Mouse (Mus musculus) spleen, adult 12 weeks (tissue): ENCODE measurements around the gene Zdhhc17.

Experiments used
- DNase-seq: peaks from one replicate; pipeline ENCODE4 v3.0.0; 2022; ENCODE audit warnings: low spot score

Gene Zdhhc17

GRCm38 (mm10) chr10:111005611-111006488 lies 4.1 kb downstream of the Zdhhc17 start:
- DNase-seq, result no peak

- no peak for DNase-seq
Observed at GRCm38 (mm10) chr10:111004220-111004619, 5.7 kb downstream of the Zdhhc17 start.

- DNase-seq, result no peak
Observed at GRCm38 (mm10) chr10:110999201-110999600, 10.7 kb downstream of the Zdhhc17 start.

DNA sequence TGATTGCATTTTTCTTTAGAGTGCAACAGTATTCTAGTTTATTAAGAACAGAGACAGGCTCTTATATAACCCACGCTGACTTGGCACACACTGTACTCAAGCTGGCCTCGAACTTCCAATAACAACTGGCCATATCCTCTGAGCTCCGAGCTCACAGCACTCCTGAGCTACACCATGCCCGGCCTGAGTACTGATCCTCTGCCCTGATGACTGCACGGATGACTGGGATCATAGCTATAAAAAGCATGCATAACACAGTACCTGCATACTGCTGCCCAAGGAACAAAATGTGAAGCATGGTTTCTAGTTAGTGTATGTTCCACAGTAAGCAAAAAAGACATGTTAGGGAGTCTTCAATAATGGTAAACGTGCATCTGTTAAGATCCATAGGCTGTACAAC lies 12.8 kb downstream of the Zdhhc17 start:
- no peak for DNase-seq

GRCm38 (mm10) chr10:110994761-110995160 lies 15.2 kb downstream of the Zdhhc17 start:
- no peak for DNase-seq

- no peak for DNase-seq
Observed at GRCm38 (mm10) chr10:110993249-110993648, 16.7 kb downstream of the Zdhhc17 start.

DNA sequence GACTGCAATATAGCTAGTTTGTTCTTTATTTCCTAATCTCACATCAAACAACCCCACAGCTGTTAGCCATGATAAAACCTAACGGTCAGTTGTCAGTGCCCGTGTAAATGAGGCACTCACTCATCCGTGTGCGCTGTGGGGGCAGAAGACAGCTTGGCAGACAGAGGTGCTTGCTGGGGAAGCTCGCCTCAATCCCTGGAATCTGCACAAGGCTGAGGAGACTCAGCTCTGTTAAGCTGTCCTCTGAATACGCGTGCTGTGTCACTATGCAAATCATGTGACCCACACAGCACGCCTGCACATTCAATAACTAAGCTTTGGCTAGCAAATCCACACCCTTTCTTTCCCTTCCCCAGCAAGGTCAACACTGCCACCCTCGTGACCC lies 17.9 kb downstream of the Zdhhc17 start:
- DNase-seq, result no peak

DNA sequence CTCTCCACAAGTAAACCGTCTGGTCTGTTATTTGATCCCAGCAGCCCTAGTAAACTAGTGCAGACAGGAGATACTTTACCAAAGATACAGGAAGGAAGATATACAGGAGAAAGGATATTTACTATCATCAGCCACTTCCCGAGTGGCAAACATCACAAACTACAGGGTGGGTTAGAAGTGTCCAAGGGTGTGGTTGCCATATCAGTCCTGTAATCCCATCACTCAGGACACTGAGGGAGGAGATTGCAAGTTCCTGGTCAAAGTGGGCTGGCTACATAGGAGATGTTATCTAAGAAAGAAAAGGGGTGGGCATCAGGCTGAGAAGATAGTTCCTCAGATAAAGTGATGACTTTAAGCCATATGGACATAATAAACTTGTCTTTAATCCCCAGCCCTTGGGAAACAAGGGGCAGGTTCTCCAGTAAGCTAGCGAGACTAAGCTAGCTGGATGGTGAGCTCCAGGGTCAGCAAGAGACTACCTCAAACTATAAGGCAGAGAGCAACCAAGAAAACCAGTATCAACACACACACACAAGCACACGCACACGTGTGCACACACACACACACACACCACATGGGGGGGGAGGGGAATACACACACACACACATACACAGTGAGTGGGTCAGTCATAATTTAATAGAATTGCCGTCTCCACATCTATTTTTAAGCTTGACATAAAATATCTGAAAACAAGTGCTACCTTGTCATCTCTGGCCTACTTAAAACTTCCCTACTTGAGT lies 18.5 kb downstream of the Zdhhc17 start:
- no peak for DNase-seq

DNA sequence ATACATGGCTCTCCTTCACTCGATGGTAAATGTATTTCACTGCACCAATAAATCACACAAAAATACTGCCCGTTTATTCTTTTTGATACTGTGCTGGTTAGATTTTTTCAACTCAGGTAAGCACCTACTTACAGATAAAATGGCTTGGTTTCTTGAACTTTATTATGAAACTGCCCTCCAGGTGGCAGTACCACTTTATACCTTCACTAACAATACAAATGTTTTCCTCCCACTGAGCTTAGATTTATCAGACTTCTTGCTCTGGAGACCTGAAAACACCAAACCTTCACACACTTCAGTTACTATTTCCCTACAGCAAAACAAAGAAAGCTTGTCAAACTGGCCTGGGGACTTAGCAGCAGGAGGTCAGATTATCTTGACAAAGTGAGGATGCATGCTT lies 20.2 kb downstream of the Zdhhc17 start:
- DNase-seq, result no peak

DNA sequence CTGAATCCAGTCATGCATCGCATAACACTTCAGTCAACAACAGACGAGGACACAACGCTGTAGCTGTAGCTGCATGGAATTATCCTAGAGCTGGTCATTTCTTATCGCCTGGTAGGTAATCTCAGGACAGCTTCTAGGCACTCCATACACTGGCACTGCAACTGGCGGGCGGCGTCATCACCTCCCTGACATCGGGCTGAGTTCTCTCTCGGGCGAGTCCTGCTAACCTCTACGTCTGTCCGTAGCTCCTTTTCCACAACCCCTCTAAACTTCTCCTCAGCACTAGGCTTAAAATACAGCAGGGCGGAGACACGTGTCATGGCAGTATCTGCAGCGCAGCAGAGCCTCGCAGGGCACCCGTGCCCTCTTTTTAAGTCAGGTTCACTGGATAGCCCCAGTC lies 23.3 kb downstream of the Zdhhc17 start:
- no peak for DNase-seq

GRCm38 (mm10) chr10:110982771-110983170 lies 27.2 kb downstream of the Zdhhc17 start:
- no peak for DNase-seq

DNA sequence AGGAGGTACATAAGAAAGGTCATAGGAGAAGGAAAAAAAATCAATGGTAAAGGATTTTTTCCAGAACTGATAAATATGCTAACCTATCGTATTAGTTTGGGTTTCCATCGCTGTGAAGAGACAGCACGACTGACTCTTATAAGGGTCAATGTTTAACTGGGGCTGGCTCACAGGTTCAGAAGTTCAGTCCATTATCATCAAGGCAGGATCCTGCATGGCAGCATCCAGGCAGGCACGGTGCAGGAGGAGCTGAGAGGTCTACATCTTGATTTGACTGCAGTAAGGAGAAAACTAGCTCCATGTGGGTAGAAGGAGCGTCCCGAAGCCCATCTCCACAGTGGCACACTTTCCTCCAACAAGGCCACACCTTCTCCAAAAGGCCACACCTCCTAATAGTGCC lies 29.5 kb downstream of the Zdhhc17 start:
- DNase-seq, result no peak

DNA sequence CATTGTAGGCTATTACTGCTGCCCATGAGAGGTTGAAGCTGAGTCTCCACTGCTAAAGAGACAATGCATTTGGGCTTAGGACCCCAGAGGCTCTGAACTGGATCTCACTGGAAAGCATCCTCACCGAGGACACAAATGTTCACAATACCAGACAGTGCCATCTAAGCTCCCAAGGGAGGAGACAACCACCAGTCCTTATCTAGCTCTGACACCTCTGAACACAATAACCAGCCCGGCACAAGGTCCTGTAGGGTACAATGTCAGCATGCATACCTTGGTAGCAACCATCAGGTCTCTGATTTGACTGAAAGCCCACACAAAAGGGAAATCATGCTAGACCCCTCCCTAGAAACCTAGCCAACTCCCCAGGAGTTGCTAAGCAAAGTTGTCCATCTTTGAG lies 30.5 kb downstream of the Zdhhc17 start:
- no peak for DNase-seq

DNA sequence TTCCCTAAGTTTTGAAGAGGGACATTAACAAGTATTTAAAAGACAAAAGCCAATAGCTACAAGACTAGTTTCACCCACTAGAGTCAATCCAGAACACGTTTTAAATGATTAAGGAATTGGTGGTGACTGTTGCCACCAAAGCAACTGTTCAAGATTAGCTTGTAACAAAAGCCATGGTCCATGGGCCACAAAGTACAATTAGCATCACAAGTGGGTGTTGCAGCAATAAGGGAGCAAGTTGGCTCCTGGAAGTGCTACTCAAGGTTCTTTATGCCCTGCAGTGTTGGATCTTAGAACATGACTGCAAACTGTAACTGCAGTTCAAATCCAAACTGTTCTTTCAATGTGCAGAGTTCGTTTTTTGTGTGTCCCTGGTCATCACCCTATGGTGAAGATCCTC lies 32.6 kb downstream of the Zdhhc17 start:
- no peak for DNase-seq

DNA sequence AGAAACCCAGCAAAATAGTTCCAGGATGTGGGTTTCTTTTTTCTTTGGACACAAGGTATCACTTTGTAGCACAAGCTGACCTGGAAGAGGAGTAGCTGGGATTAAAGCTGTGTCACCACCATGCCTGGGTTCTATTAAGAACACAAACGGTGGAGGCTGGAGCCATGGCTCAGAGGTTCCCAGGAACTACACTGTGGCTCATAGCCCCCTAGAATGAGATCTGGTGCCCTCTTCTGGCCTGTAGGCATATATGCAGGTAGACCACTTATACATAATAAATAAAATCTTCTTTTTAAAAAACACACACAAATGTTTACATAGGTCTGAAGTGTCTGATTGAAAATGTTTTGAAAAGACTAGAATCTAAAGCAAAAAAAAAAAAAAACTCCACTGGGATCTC lies 33.9 kb downstream of the Zdhhc17 start:
- no peak for DNase-seq

DNA sequence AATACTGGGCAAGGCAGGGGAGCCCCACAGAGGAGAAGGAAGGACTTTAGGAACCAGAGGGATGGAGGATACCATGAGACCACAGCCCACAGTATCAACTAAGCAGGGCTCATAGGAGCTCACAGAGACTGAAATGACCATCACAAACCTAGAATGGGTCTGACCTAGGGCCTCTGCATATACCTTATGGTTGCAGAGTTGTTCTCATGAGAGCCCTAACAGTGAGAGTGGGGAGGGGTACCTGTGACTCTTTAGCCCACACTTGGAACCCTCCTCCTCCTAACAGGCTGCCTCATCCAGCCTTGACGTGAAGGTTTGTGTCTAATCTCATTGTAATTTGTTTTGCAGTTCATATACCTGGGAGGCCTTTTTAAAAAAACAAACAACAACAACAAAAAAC lies 35.1 kb downstream of the Zdhhc17 start:
- DNase-seq, result no peak

DNA sequence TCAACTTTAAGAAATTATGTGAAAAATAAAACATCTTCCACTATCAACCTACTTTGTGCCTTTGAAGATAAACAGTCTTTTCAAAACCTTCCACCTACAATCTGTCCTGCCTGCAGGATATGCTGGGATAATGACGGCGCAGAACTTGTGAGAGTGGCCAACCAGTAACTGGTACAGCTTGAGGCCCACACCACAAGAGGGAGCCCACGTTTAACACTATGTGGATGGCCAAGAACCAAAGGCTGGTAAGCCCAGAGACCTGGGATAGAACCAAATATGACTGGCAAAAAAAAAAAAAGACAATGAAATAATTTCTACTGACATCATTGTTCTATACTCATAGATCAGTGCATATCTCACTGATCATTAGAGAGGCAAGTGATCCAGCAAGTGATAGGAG lies 35.5 kb downstream of the Zdhhc17 start:
- DNase-seq, result no peak

DNA sequence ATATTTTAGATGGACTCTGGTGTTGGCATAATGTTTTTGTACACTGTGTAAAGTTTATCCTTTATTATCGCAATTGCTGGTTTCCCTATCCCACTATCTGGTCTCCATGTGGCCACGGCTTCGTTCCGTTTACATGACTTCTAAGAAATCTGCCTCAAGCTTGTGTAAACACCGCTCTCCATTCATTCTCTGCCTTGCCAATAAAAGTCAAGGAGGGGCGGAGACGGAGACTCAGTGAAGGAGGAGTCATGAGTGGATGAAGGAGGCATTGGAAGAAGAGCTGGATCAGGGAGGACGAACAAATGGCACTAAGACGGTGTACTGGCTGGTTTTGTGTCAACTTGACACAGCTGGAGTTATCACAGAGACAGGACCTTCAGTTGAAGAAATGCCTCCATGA lies 37.9 kb downstream of the Zdhhc17 start:
- no peak for DNase-seq

DNA sequence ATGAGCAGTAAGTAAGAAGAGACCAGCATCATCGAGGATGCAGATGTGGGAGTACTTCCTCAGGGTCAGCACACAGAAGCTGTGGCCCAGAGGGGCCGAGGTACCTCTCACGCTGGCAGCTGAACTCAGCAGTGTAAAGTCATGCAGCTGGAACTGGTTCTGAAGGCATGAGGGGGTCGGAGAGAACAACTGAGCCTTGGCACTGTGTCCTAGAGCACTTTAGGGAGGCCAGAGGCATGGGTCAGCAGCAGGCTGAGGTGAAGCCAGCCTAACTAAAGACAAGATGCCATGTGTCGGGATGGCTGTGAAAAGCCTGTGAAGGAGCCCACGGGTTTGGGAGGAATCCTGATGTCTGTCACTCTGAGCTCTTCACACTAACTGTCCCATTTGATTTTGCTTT lies 38.5 kb downstream of the Zdhhc17 start:
- no peak for DNase-seq

DNA sequence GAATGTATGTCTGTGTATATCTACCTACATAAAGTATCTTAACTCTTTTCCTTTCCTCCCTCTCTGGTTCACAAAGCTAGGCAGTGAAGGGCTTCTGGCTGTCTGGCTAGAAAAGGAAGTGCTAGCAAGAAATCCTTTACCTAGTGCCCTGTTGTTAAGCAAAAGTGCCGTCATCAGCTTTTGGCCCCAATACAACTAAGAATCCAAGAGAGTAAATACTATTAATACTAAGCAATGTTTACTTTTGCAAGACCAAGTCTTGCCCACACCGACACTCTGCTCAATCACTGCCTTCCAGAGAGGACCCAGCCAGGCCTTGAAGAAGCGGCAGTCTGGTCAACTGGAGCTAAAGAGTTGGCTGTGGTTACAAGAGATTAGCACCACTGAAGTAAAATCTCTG lies 38.9 kb downstream of the Zdhhc17 start:
- no peak for DNase-seq

DNA sequence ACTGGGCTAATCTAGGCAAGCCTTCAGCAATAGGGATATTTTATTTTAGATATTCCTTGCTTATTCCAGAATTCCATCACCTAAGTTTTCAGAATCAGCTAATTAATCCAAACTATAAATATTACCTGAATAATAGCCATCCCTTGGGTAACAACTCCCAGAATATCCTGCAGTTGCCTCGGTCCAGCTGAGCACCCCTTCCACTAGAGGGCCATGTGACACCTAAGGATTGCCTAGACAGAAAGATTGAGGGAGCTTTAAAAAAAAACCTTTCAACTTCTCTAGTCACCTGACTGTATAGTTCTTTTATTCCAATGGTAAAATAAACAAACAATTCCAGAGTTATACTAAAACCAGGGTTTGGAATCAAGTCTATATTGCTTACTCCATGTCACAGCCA lies 47.8 kb downstream of the Zdhhc17 start:
- no peak for DNase-seq

DNA sequence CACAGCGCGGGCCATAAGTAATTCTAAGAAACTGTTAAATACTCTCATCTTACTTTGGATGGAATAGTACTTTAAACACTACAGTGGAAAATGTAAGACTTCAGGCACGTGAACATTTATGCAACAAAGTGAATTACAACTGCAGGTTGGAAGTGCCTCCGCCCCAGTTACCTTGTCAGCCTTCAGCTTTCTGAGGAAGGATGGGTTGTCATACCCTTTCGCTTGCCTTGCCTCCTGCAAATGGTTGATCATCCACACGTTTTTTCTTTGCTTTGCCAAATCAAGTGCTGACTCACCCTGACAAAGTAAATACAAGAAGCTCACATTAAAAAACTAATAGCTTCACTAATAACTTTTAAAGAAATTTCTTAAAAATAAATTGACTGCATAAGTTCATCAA lies 49.1 kb downstream of the Zdhhc17 start:
- DNase-seq, result no peak

DNA sequence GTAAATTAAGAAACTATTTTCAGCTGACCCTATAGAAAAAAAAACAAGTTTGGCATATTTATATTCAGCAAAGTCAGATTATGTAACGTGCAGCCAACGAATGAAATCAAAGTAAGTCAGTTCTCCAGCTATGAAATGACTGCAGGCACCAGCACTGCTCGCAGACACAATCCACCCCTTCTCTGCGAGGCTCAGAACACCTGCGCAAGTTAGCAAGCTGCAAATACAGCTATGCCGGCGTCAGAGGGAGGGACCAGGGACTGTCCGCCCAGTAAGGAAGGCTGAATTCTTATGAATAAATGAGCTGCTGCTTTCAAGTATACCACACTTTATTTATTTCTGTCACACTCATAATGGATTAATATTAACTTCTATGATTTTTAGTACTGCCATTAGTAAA lies 50.2 kb downstream of the Zdhhc17 start:
- DNase-seq, result no peak

- no peak for DNase-seq
Observed at GRCm38 (mm10) chr10:110958879-110959278, 51.1 kb downstream of the Zdhhc17 start.
